Mouse (Mus musculus): ENCODE measurements at regions not wholly inside any gene's neighbourhood (a gene's known extent, or its start where the extent isn't known, plus 50 kb on each side); places are given as distances from the start of the nearest gene placed in this dataset.

- DNase-seq (ENCODE audit: low spot score in 2 of 2), result no peak
- intact Hi-C loops (cut with DNase I), result no loop called here
These were observed 466.2 kb downstream of the Klhl13 start for GRCm38 (mm10) chrX:22898698-22899051.

- intact Hi-C loops (cut with DNase I), result no loop called here
- no peak for DNase-seq (ENCODE audit: low spot score in 2 of 2)
These were observed 466.7 kb downstream of the Klhl13 start for GRCm38 (mm10) chrX:22898048-22898697.

- DNase-seq (ENCODE audit: low spot score in 2 of 2), result no peak
- intact Hi-C loops (cut with DNase I), result no loop called here
These were observed 495.1 kb downstream of the Klhl13 start for GRCm38 (mm10) chrX:22869791-22870190.

GRCm38 (mm10) chrX:22849522-22850495 is 515.1 kb downstream of the Klhl13 start:
- intact Hi-C loops (cut with DNase I), result no loop called here
- DNase-seq (ENCODE audit: low spot score in 2 of 2), result no peak

GRCm38 (mm10) chrX:22848778-22849177 is 516.1 kb downstream of the Klhl13 start:
- intact Hi-C loops (cut with DNase I), result no loop called here
- no peak for DNase-seq (ENCODE audit: low spot score in 2 of 2)

GRCm38 (mm10) chrX:22833226-22833625 is 531.7 kb downstream of the Klhl13 start:
- intact Hi-C loops (cut with DNase I), result no loop called here
- no peak for DNase-seq (ENCODE audit: low spot score in 2 of 2)

- intact Hi-C loops (cut with DNase I), result no loop called here
These were observed 559.7 kb downstream of the Klhl13 start for GRCm38 (mm10) chrX:22805184-22805583.

GRCm38 (mm10) chrX:22769971-22770530 is 594.8 kb downstream of the Klhl13 start:
- intact Hi-C loops (cut with DNase I), result no loop called here
- peak in 1 of 2 experiments; percentile 11 for DNase-seq (ENCODE audit: low spot score in 2 of 2)

More at GRCm38 (mm10) chrX:22805184-22805583, 559.7 kb downstream of the Klhl13 start:
- no peak for DNase-seq (ENCODE audit: low spot score in 2 of 2)

- intact Hi-C loops (cut with DNase I), result no loop called here
- no peak for DNase-seq (ENCODE audit: low spot score in 2 of 2)
These were observed 625.6 kb downstream of the Klhl13 start for GRCm38 (mm10) chrX:22739235-22739634.

GRCm38 (mm10) chrX:22698179-22698578 is 666.7 kb downstream of the Klhl13 start:
- DNase-seq (ENCODE audit: low spot score in 2 of 2), result peak in 1 of 2 experiments; percentile 21
- intact Hi-C loops (cut with DNase I), result no loop called here

- intact Hi-C loops (cut with DNase I), result no loop called here
These were observed 707.0 kb downstream of the Klhl13 start for GRCm38 (mm10) chrX:22657722-22658342.

More at GRCm38 (mm10) chrX:22657722-22658342, 707.0 kb downstream of the Klhl13 start:
- no peak for DNase-seq (ENCODE audit: low spot score in 2 of 2)
